Mouse (Mus musculus): ENCODE data around the gene Oaz2. TPM values are rescaled to one million over a fixed set of nuclear protein-coding genes. Genes with fewer than 3 reads are reported as not detected.

Oaz2 gene
- 197 TPM for polyA plus RNA-seq (2021)

DNA sequence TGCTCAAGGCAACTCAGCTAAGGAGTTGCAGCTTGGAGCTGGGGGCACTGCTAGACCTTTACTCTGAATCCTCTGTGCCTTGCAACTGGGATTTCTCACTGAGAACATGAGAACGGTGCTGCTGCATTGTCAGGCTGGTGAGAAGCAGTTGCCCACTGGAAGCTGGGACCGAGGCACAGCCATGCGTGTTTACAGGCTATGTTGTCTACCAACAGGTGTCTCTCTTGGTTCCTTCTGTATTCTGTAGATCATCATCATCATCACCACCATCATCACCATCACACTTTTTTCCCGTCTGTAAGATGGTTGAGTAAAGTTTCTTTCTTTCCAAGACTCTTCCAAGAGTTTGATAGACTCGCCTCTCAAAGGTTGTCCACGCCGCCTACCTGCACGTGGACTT, at the start of gene Oaz2:
Oaz2 (plus strand) TSS at position 301 of the 400 bp plus-strand sequence.
- no peak for DNase-seq (ENCODE audit: low read depth, low spot score)
- H3K27me3 ChIP-seq = no peaks in the 10 kb centered on the region
- in situ Hi-C loops (cut with MboI; ENCODE audit: low pct_unique_long_range_greater_than_20kb) = loop anchor here (10.0 kb wide), 2 partner anchors 153 to 187 kb away; no protein-coding TSS in a partner anchor
- ChIA-PET POLR2A (no interaction called here), CTCF (interaction anchor here (1.0 to 7.6 kb wide), 2 partner anchors 14 to 64 kb away, joined by 3 to 116 read pairs; no protein-coding TSS in a partner anchor)
- no peak for TF ChIP-seq CTCF (IDR thresholded peaks at IDR 0.05)
- ATAC-seq = no peak

DNA sequence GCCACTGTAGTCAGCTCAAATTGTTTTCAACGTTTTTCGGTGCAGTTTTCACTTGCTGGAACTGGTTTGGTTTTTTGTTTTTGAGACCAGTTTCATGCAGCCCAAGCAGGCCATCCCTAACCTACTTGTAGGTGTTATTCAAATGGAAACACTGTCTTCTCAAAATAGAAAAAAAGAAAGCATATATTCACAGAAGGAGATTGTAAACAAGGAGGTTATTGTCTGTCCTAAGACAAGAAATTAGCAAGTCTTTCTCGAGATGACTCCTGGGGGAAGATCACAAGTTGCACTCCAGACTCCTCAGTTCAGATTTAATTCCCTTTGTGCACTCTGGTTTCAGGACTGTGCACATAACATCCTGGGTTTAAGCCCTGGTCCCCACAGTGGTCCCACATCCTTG, 48.5 kb upstream of the Oaz2 start:
- ATAC-seq (no peak), DNase-seq (ENCODE audit: low read depth, low spot score) (no peak)
- no peak for TF ChIP-seq CTCF (IDR thresholded peaks at IDR 0.05)
- H3K27me3 ChIP-seq = no peaks in the 10 kb centered on the region
- POLR2A ChIA-PET = no interaction called here
- CTCF ChIA-PET = interaction anchor here (1.0 to 1.2 kb wide), 2 partner anchors 9 to 14 kb away, joined by 3 to 4 read pairs; no protein-coding TSS in a partner anchor
- in situ Hi-C loops (cut with MboI; ENCODE audit: low pct_unique_long_range_greater_than_20kb) = no loop called here

DNA sequence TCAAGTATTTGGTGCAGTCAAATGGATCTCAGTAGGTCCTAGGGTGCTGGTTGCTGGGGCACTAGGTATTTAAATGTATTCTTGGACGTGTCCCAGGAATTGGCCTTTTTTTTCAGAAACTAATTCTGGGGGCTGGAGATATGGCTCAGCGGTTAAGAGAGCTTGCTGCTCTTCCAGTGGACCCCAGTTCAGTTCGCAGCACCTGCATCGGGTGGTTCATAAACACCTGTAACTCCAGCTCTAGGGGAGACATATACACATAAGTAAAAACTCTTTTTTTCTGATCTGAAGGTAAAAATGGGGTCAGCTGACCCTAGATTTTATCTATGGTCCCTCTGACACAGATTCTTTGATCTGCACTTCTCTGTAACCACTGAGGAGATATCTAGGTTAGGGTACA, 46.6 kb upstream of the Oaz2 start:
- DNase-seq (ENCODE audit: low read depth, low spot score) = no peak
- in situ Hi-C loops (cut with MboI; ENCODE audit: low pct_unique_long_range_greater_than_20kb) = no loop called here
- no peak for ATAC-seq
- no peaks in the 10 kb centered on the region for H3K27me3 ChIP-seq
- TF ChIP-seq CTCF (IDR thresholded peaks at IDR 0.05) = no peak
- CTCF ChIA-PET = interaction anchor here (1.3 to 1.9 kb wide), 2 partner anchors 17 to 40 kb away, joined by 3 to 5 read pairs; no protein-coding TSS in a partner anchor
- POLR2A ChIA-PET = no interaction called here

DNA sequence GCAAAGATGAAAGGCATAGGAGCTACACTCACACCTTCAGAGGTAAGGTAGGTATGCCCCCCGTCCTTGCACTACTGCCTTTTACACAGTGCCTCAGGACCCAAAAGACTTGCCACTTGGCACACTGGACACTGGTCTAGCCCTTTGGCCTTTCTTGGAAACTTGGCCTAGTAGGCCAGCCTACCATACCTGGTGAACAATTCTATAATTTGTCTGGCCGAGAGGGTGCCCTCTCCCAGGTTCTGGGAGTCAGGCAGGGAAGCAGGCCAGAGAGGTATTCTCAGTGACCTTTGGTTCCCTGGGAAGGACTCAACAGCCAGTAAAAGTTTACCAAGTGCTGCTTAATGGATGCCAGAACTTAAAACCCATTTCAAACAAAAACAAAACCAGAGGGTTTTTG, 46.1 kb upstream of the Oaz2 start:
- no peak for TF ChIP-seq CTCF (IDR thresholded peaks at IDR 0.05)
- H3K27me3 ChIP-seq = no peaks in the 10 kb centered on the region
- in situ Hi-C loops (cut with MboI; ENCODE audit: low pct_unique_long_range_greater_than_20kb) = no loop called here
- ChIA-PET POLR2A (no interaction called here), CTCF (interaction anchor here (1.3 to 1.9 kb wide), 2 partner anchors 16 to 40 kb away, joined by 3 to 5 read pairs; no protein-coding TSS in a partner anchor)
- no peak for ATAC-seq
- DNase-seq (ENCODE audit: low read depth, low spot score) = no peak

DNA sequence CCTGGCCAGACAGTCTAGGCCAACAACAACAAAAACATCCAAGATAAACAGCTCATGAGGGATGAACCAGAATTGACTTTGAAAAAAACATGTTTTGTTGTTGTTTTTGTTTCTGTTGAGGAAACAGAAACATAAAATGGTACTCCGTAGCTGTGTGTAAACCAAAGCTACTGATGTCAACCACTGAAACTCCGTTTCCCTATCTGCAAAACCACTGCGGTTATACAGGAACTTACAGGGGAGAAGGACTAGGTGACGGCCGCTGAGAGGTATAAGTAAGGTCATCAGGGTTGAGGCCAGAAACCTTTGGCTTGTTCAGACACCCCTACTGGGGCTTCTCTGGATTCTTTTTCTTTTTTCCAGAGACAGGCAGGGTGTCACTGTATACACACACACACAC, 45.0 kb upstream of the Oaz2 start:
- ChIA-PET CTCF (interaction anchor here (1.1 kb wide), 1 partner anchor 40 kb away, joined by 3 read pairs; no protein-coding TSS in a partner anchor), POLR2A (no interaction called here)
- TF ChIP-seq CTCF (IDR thresholded peaks at IDR 0.05) = no peak
- DNase-seq (ENCODE audit: low read depth, low spot score) = no peak
- no peak for ATAC-seq
- in situ Hi-C loops (cut with MboI; ENCODE audit: low pct_unique_long_range_greater_than_20kb) = no loop called here
- H3K27me3 ChIP-seq = no peaks in the 10 kb centered on the region

DNA sequence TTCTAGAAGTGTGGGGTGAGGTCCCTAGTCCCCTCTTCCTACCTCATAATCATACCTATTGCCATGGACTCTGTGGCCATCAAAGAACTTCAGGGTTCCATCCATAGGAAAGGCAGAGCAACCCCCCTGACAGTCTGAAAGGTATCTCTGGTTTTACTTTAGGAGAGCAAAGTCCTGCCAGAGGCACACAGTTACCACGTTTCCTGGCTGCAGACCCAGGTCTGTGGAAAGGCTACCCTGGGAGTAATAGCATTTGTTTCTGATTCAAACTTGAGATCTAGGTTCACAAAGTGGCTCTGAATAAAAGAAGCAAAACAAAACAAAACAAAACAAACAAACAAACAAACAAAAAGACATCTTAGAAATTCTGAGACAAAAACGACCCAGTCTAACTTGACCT, 43.5 kb upstream of the Oaz2 start:
- no peaks in the 10 kb centered on the region for H3K27me3 ChIP-seq
- no peak for DNase-seq (ENCODE audit: low read depth, low spot score)
- in situ Hi-C loops (cut with MboI; ENCODE audit: low pct_unique_long_range_greater_than_20kb) = no loop called here
- TF ChIP-seq CTCF (IDR thresholded peaks at IDR 0.05) = no peak
- no peak for ATAC-seq
- ChIA-PET CTCF (interaction anchor here (1.2 kb wide), 1 partner anchor 26 kb away, joined by 3 read pairs; no protein-coding TSS in a partner anchor), POLR2A (no interaction called here)

DNA sequence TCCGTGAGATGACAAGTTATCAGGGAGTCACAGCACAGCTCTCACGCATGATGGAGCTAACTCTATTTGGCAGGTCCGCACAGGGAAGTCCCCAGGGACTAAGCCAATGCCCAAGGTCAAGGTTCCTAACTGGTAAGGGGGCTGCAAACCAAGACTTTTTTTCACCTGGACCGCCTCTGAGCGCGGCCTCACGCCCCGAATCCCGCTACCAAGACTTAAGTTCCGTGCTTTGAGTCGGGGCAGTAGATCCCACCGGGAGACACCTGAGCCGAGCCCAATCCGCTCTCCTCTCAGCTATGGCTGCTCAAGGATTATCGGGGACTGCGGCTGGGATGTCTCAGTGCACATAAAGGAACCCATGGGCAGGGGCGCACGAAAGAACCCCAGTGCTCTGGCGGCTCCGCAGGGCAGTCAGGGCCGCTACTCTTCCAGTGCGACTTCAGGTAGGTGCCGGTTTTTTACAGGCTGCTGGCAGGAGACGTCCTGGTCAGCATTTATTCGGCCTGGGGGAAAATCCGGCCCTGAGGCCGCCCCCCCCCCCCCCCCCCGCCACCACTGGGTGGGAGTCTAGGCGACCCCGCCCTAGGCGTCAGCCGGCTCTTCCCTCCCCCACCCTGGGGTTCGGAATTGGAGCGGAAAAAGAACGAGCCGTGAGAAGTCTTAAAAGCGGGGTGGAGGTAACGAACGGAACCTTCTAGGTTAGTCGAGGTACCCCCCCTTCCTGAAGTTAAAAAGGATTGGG, 38.6 kb upstream of the Oaz2 start, which contains the start of gene Rbpms2:
Rbpms2 (plus strand) TSS at position 624 of the 742 bp plus-strand sequence.
- TF ChIP-seq CTCF (IDR thresholded peaks at IDR 0.05) = no peak
- H3K27me3 ChIP-seq = no peaks in the 10 kb centered on the region
- in situ Hi-C loops (cut with MboI; ENCODE audit: low pct_unique_long_range_greater_than_20kb) = no loop called here
- DNase-seq (ENCODE audit: low read depth, low spot score) = no peak
- CTCF ChIA-PET = interaction anchor here (2.5 kb wide), 1 partner anchor 23 kb away, joined by 8 read pairs; no protein-coding TSS in a partner anchor
- POLR2A ChIA-PET = interaction anchor here (1.2 kb wide), 1 partner anchor 30 kb away, joined by 3 read pairs; no protein-coding TSS in a partner anchor
- no peak for ATAC-seq

DNA sequence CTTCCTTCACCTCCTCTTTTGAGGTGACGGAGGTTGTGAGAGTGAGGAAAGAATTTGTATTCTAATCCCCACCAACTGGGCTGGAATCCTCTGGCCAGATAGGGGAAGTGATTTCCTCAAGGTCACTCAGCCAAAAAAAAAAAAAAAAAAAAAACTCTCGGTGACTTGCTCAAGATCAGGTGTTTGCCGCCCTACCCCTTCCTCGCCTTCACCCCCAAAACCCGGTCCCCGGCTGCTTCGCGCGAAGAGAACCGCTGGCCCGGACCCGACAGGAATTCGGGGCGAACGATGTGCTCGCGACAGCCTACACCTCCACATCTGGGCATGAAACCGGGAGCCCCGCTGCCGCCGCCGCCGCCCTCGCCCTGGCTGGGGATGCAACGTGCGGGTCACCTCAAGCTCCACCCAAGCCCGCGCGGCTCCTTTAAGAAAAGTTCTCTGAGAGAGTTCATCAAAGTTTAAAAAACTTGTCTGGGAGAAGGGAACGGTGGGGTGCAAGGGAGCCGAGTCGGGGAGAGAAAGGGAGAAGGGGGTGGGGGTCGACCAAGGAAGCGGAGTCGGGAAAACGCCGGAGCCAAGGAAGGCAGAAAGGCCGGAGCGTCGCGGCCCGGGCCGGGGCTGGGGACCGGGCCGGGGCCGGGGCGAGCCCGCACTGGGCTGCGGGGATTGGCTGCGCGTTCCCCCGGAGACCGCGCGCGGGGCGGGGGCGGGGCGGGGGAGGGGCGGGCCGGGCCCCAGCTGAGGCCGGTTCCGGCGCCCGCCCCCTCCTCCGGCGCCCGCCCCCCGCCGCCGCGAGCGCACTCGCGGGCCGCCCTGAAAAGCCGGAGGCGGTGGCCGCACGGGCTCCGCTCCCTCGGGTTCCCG, 37.8 kb upstream of the Oaz2 start:
- no peak for TF ChIP-seq CTCF (IDR thresholded peaks at IDR 0.05)
- no peaks in the 10 kb centered on the region for H3K27me3 ChIP-seq
- ChIA-PET POLR2A (interaction anchor here (1.1 to 1.7 kb wide), 3 partner anchors 16 to 42 kb away, joined by 3 to 4 read pairs (median 3); no protein-coding TSS in a partner anchor), CTCF (interaction anchor here (2.2 to 2.5 kb wide), 2 partner anchors 24 to 34 kb away, joined by 6 to 8 read pairs; no protein-coding TSS in a partner anchor)
- ATAC-seq (peak; percentile 64), DNase-seq (ENCODE audit: low read depth, low spot score) (no peak)
- in situ Hi-C loops (cut with MboI; ENCODE audit: low pct_unique_long_range_greater_than_20kb) = no loop called here

DNA sequence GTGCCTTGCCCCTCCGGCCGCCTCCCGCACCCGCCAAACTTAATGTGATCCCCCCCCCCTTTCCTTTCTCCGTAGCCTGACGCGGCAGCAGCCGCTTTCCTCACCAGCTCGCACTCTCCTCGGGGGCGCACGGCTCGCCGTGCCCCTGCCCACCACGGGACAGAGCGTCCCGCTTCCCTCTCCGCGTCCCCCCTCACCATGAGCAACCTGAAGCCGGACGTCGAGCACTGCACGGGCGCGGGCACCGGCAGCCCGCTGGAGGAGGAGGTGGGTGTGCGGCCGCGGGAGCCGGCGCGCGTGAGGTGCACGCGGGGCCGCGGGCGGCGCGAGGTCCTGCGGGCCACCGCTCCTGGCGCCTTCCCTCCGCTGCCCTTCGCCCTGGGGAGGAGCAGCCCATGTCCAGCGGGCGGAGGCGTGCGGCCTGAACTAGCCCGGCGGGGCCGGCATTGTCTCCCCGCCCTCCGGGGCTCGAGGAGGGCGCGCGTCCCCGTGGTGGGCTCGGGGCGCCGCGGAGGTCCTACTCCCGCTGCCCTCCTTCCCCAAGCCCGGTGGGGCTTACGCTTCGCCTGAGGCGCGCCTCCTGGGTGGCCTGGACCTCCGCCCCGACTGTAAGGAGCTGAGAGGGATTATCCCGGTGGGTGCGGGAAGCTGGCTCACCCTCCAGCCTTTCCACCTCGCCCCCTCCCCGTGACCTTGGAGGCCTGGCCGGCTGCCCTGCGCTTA, 37.0 kb upstream of the Oaz2 start:
- in situ Hi-C loops (cut with MboI; ENCODE audit: low pct_unique_long_range_greater_than_20kb) = no loop called here
- DNase-seq (ENCODE audit: low read depth, low spot score) (no peak), ATAC-seq (peak; percentile 17)
- no peak for TF ChIP-seq CTCF (IDR thresholded peaks at IDR 0.05)
- ChIA-PET CTCF (interaction anchor here (2.2 kb wide), 1 partner anchor 33 kb away, joined by 6 read pairs; no protein-coding TSS in a partner anchor), POLR2A (interaction anchor here (0.5 to 1.7 kb wide), 3 partner anchors 15 to 43 kb away, joined by 3 to 4 read pairs (median 3); no protein-coding TSS in a partner anchor)
- no peaks in the 10 kb centered on the region for H3K27me3 ChIP-seq
